7 mouse cellular contexts compared by ENCODE assay signal in the genomic region with DNA sequence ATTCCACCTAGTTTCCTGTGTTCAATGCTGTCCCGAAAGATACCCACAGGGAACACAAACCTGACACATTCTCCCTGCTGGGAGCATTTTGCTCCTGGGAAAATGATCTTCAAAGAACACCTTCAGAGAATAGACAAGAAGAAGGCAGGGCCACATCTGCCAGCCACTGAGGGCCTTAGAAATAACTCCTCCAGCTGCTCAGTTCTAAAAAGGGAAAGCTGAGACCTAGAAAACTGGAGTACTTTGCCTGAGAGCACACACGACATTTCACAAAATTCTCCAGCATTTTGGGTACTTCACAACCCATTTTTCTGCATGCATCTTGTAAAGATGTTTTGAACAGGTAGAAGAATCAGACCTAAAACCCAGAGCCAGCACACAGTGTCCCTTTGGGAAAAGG.
"Had no signal": no experiment of that assay in that cellular context is flagged by ENCODE, and none has a peak within 500 bp of the region (broad histone marks: within the 10 kb centered on the region; RNA-seq: fewer than 3 reads in every experiment).

No protein-coding gene starts in this region.

- DNase-seq: kidney, adult 2 months; kidney, postnatal 25 days; liver; liver, embryonic 13.5 days; liver, postnatal 0 days; lung, postnatal 14 days; thymus, postnatal 4 days had no signal
